Mouse (Mus musculus): Measurements from ENCODE around the gene Tm4sf5.

DNA sequence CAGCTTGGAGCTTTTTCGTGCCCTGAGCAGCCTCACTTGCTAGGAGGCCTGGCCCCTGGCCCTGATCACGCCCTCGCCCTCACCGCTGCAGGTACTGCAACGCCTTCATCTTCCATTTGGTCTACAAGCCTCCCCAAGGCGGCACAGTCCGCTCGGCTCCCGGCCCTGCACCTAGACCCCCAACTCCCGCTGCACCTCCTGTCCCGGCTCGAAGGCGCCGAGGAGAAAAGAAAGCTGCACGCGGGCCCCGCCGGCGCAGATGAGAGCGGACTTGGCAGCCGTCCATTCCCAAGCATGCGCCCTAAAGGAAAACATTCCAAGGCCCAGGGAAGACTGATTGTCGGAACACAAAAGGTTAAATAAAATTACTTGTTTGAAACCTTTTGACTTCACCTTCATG is 39.2 kb upstream of the Tm4sf5 start:
- no peak for TF ChIP-seq ZNF384 (IDR thresholded peaks at IDR 0.05; ENCODE audit: low read depth, low read length)
- TF ChIP-seq MAFK (IDR thresholded peaks at IDR 0.05; ENCODE audit: insufficient read depth, low read depth, low read length): no peak
- no peak for TF ChIP-seq HCFC1 (IDR thresholded peaks at IDR 0.05; ENCODE audit: borderline replicate concordance, insufficient read depth, low read length)
- no peak for TF ChIP-seq CHD2 (IDR thresholded peaks at IDR 0.05; ENCODE audit: low read depth, low read length)

Measured in ES-E14 (cell line).